Mouse (Mus musculus): ENCODE measurements around the gene Pole.

Pole gene

GRCm38 (mm10) chr5:110342648-110343284, 56.7 kb downstream of the Pole start, which contains the start of gene P2rx2:
P2rx2 (minus strand) TSS chr5:110343212.
- no peak for DNase-seq (ENCODE audit: low read depth, low spot score)

GRCm38 (mm10) chr5:110344524-110344923, 58.4 kb downstream of the Pole start, which contains the start of gene Lrcol1:
Lrcol1 (plus strand) TSS chr5:110344730.
- DNase-seq (ENCODE audit: low read depth, low spot score) = no peak

GRCm38 (mm10) chr5:110345553-110345952, 59.4 kb downstream of the Pole start:
- no peak for DNase-seq (ENCODE audit: low read depth, low spot score)

- DNase-seq (ENCODE audit: low read depth, low spot score) = no peak
Observed at GRCm38 (mm10) chr5:110347006-110347405, 60.9 kb downstream of the Pole start.

GRCm38 (mm10) chr5:110354716-110355115, 68.6 kb downstream of the Pole start:
- no peak for DNase-seq (ENCODE audit: low read depth, low spot score)

- DNase-seq (ENCODE audit: low read depth, low spot score) = no peak
Observed at GRCm38 (mm10) chr5:110357531-110358179, 71.5 kb downstream of the Pole start.

GRCm38 (mm10) chr5:110361465-110361864, 75.4 kb downstream of the Pole start:
- no peak for DNase-seq (ENCODE audit: low read depth, low spot score)

GRCm38 (mm10) chr5:110362813-110363178, 76.7 kb downstream of the Pole start:
- DNase-seq (ENCODE audit: low read depth, low spot score) = no peak

GRCm38 (mm10) chr5:110363179-110363821, 77.2 kb downstream of the Pole start:
- DNase-seq (ENCODE audit: low read depth, low spot score) = no peak

GRCm38 (mm10) chr5:110363822-110364545, 77.9 kb downstream of the Pole start:
- DNase-seq (ENCODE audit: low read depth, low spot score) = no peak

- no peak for DNase-seq (ENCODE audit: low read depth, low spot score)
Observed at GRCm38 (mm10) chr5:110376802-110377433, 90.8 kb downstream of the Pole start.

- no peak for DNase-seq (ENCODE audit: low read depth, low spot score)
Observed at GRCm38 (mm10) chr5:110378181-110378583, 92.1 kb downstream of the Pole start.

GRCm38 (mm10) chr5:110379086-110379485, 93.0 kb downstream of the Pole start:
- DNase-seq (ENCODE audit: low read depth, low spot score) = no peak

GRCm38 (mm10) chr5:110379823-110380222, 93.7 kb downstream of the Pole start:
- DNase-seq (ENCODE audit: low read depth, low spot score) = no peak

- DNase-seq (ENCODE audit: low read depth, low spot score) = no peak
Observed at GRCm38 (mm10) chr5:110384491-110384890, 98.4 kb downstream of the Pole start.

- no peak for DNase-seq (ENCODE audit: low read depth, low spot score)
Observed at GRCm38 (mm10) chr5:110385263-110385662, 99.2 kb downstream of the Pole start.

- DNase-seq (ENCODE audit: low read depth, low spot score) = no peak
Observed at GRCm38 (mm10) chr5:110386371-110387330, 100.5 kb downstream of the Pole start.
